8 mouse cellular contexts compared by ENCODE assay signal in genomic region chr15:97831987-97832640, GRCm38 (mm10). TPM values are rescaled to one million over a fixed set of nuclear protein-coding genes. Genes with fewer than 3 reads are reported as not detected.
DNase-seq lines count a peak whose midpoint lies in the region; ATAC-seq lines count a peak whose summit lies in the region.

No protein-coding gene starts in this region.

- intact Hi-C loops in left cerebral cortex, postnatal 25 days (cut with DNase I), result loop anchor here (2.0 kb wide), 1 partner anchor 47 kb away; no protein-coding TSS in a partner anchor

- peak overlapping the region; percentile 88 for H3K4me3 ChIP-seq in heart, embryonic 13.5 days
- H3K4me3 ChIP-seq in midbrain, embryonic 11.5 days (ENCODE audit: low read depth, low read length), result peak overlapping the region; percentile 91

- peaks cover 63% of the 10 kb centered on the region for H3K4me1 ChIP-seq in heart, embryonic 13.5 days
- H3K4me1 ChIP-seq in midbrain, embryonic 11.5 days (ENCODE audit: control insufficient read depth, insufficient read depth, low read length), result peaks cover 27% of the 10 kb centered on the region

- WGBS in heart, embryonic 13.5 days, result 10% methylated on average over 10 of the region's 10 CpGs
- WGBS in midbrain, embryonic 11.5 days, result 3% methylated on average over 10 of the region's 10 CpGs

- no peaks in the 10 kb centered on the region for H3K36me3 ChIP-seq in heart, embryonic 13.5 days
- H3K36me3 ChIP-seq in midbrain, embryonic 11.5 days (ENCODE audit: control insufficient read depth, insufficient read depth, low read length), result no peaks in the 10 kb centered on the region

- DNase-seq in cerebellum, adult 11-12 months, result peak; percentile 42
- no peak for DNase-seq in cerebellum, adult 18-20 months
- DNase-seq in embryo, embryonic 10 days (ENCODE audit: low spot score), result peak; percentile 81
- peak; percentile 79 to 86 for DNase-seq in kidney, postnatal 4 days
- DNase-seq in midbrain, embryonic 11.5 days (ENCODE audit: low spot score, missing footprints), result no peak
- no peak for DNase-seq in ovary, postnatal 14 days (ENCODE audit: low spot score)
- DNase-seq in left cerebral cortex, postnatal 25 days (ENCODE audit: low spot score in 2 of 2), result no peak

- H3K4me2 ChIP-seq in heart, embryonic 13.5 days, result peak overlapping the region; percentile 84
- peak overlapping the region; percentile 76 for H3K4me2 ChIP-seq in midbrain, embryonic 11.5 days

- ATAC-seq in heart, embryonic 13.5 days (ENCODE audit: extremely low read depth, insufficient number of reproducible peaks, low FRiP score, low TSS enrichment), result peak; percentile 15; the same call in 1 of the 2 replicates
- no peak; the same call in 1 of the 2 replicates for ATAC-seq in midbrain, embryonic 11.5 days (ENCODE audit: low FRiP score)

- peak overlapping the region; percentile 98 for H3K27ac ChIP-seq in heart, embryonic 13.5 days (replicated peaks)
- peak overlapping the region; percentile 91 for H3K27ac ChIP-seq in midbrain, embryonic 11.5 days (ENCODE audit: low read depth, low read length)

- H3K9me3 ChIP-seq in heart, embryonic 13.5 days, result no peaks in the 10 kb centered on the region
- no peaks in the 10 kb centered on the region for H3K9me3 ChIP-seq in midbrain, embryonic 11.5 days (ENCODE audit: control insufficient read depth, low read length)

- peak overlapping the region; percentile 100 for H3K9ac ChIP-seq in heart, embryonic 13.5 days
- H3K9ac ChIP-seq in midbrain, embryonic 11.5 days (ENCODE audit: low read length), result peak overlapping the region; percentile 99

- peaks cover 3% of the 10 kb centered on the region; the same call in 1 of the 2 replicates for H3K27me3 ChIP-seq in heart, embryonic 13.5 days (replicated peaks)
- no peaks in the 10 kb centered on the region for H3K27me3 ChIP-seq in midbrain, embryonic 11.5 days (ENCODE audit: control insufficient read depth, insufficient read depth, low read length)

RNA-seq across cellular contexts. Expression of gene Hdac7, which starts 12.2 kb away (rescaled TPM):
- polyA plus RNA-seq in heart, embryonic 13.5 days (2015; fragmentation: Nextera tagmentation; extraction: Ambion mirVana), result 23.4 and 23.7 TPM in 2 replicates
- 14.6 and 16.7 TPM in 2 replicates for polyA plus RNA-seq in midbrain, embryonic 11.5 days (2014; fragmentation: Nextera tagmentation; extraction: Ambion mirVana)
- total RNA-seq in left cerebral cortex, postnatal 25 days (2021), result 10 to 100 TPM; 27.5 to 29.5 TPM

RNA-seq across cellular contexts. Expression of gene Slc48a1, which starts 53.8 kb away (rescaled TPM):
- polyA plus RNA-seq in heart, embryonic 13.5 days (2015; fragmentation: Nextera tagmentation; extraction: Ambion mirVana), result 70.2 and 70.8 TPM in 2 replicates
- 32.6 and 33.6 TPM in 2 replicates for polyA plus RNA-seq in midbrain, embryonic 11.5 days (2014; fragmentation: Nextera tagmentation; extraction: Ambion mirVana)
- total RNA-seq in left cerebral cortex, postnatal 25 days (2021), result 100 to 1,000 TPM; 181 to 190 TPM

Comparison
In these comparisons a context has a peak if more than half of its experiments do, and no peak if none do; other contexts are left out.
1. DNase-seq: peak in cerebellum, adult 11-12 months (single experiment), embryo, embryonic 10 days (single experiment) and kidney, postnatal 4 days (2 of 2); none in cerebellum, adult 18-20 months (0 of 2), midbrain, embryonic 11.5 days (single experiment), ovary, postnatal 14 days (single experiment) and left cerebral cortex, postnatal 25 days (0 of 2).